Mouse (Mus musculus) lung, adult 2 months (tissue): ENCODE data around the gene Zfp146.

Experiments
- CTCF ChIP-seq: fragments of 200-500 bp; IDR thresholded peaks from 2 replicates; pipeline ENCODE4 v1.5.1; 2011; ENCODE audit warnings: mild to moderate bottlenecking, low read length, control low read depth; ENCODE audit not compliant: insufficient read depth
- POLR2A ChIP-seq: fragments of 200-500 bp; IDR thresholded peaks from 2 replicates; pipeline ENCODE4 v1.6.1; 2011; ENCODE audit warnings: low read depth, mild to moderate bottlenecking, control low read depth, low read length, borderline replicate concordance; ENCODE audit errors: extremely low read depth

GRCm38 (mm10) chr7:30136826-30137225, 32.7 kb downstream of the Zfp146 start:
- TF ChIP-seq POLR2A (no peak), CTCF (no peak)
